Mouse (Mus musculus) spleen, adult 2 months (tissue): ENCODE results near the gene Nrap. TPM values are rescaled to one million over a fixed set of nuclear protein-coding genes. Genes with fewer than 3 reads are reported as not detected.
A peak's percentile ranks its signal among the peaks of the same experiment; 100 is the strongest.

ENCODE experiments used
- DNase-seq, 2 experiments: peaks; one replicate each; pipeline versions ENCODE4 v3.0.0 to v3.0.0-alpha.2; 2012 to 2021; ENCODE audit warnings: low spot score in 2 of 2, low read depth in 1 of 2
- H3K27ac ChIP-seq: fragments of 200-500 bp; 2 replicates; pipeline ENCODE4 v1.5.1; 2012; ENCODE audit warnings: low read length, inconsistent platforms; ENCODE audit not compliant: insufficient read depth
- H3K27me3 ChIP-seq: fragments of 200-500 bp; 2 replicates; pipeline ENCODE4 v1.6.1; 2012; ENCODE audit warnings: mild to moderate bottlenecking, moderate library complexity, low read length, inconsistent platforms; ENCODE audit not compliant: control insufficient read depth, insufficient read depth
- H3K36me3 ChIP-seq: fragments of 200-500 bp; 2 replicates; pipeline ENCODE4 v1.6.1; 2012; ENCODE audit warnings: mild to moderate bottlenecking, low read length, inconsistent platforms; ENCODE audit not compliant: control insufficient read depth, insufficient read depth
- H3K4me1 ChIP-seq: fragments of 200-500 bp; 2 replicates; pipeline ENCODE4 v1.6.1; 2011; ENCODE audit warnings: inconsistent platforms; ENCODE audit not compliant: control insufficient read depth, insufficient read depth, insufficient read length
- H3K4me3 ChIP-seq: fragments of 200-500 bp; 2 replicates; pipeline ENCODE4 v1.5.1; 2011; ENCODE audit warnings: mild to moderate bottlenecking, inconsistent platforms; ENCODE audit not compliant: insufficient read depth, insufficient read length; ENCODE audit errors: extremely low read depth
- CTCF ChIP-seq: fragments of 200-500 bp; IDR thresholded peaks from 2 replicates; pipeline ENCODE4 v1.5.1; 2011; ENCODE audit warnings: mild to moderate bottlenecking, inconsistent platforms; ENCODE audit not compliant: insufficient read depth, insufficient read length, insufficient replicate concordance; ENCODE audit errors: extremely low read depth
- POLR2A ChIP-seq: fragments of 200-500 bp; IDR thresholded peaks from 2 replicates; pipeline ENCODE4 v1.6.1; 2011; ENCODE audit warnings: low read depth, low read length, inconsistent platforms
- WGBS: fragments of 180-500 bp; shearing (Covaris S2); methylation state at CpG from one replicate; pipeline ENCODE4 v1.1.7; 2018; 5-methylcytosine and 5-hydroxymethylcytosine counted together
- polyA plus RNA-seq: library from polyadenylated mRNA; depleted of rRNA; stranded (reverse); fragments of >200 nt; gene quantifications from 2 replicates; pipeline ENCODE4 v1.2.3, GENCODE M21; 2012

The Nrap gene
- polyA plus RNA-seq, 1 experiment = 0.01 TPM

DNA sequence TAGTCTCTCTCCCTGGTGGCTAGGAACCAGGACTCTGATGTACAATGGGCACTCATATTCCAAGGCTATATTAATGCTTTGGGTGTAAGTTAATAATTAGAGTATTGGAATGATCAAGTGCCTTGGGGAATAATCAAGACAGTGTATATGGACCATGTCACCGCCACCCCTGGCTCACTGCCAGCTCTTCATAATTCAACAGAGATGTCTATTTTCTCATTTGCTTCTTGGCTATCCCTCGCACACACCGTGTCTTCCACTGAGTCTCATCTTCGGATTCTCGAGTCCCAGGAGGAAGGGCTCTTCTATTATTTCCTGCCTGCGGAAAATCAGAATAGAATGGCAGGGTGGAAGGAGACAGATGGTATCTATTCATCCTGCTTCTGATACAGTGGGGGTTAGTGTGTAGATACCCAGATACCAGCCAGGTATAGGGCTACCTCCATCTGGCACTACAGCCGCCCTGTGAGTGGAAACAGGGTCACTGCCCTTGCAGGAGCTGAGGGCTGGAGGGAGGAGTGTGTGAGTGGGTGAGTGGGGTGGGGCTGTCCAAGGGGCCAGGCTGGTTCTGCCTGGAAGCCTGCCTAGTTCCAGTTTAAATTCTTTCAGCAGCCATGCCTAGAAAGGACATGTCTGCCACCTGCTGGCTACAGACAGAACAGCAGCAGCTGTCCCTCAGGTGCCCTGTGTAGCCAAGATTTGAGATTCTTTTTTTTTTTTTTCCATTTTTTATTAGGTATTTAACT lies 95.0 kb downstream of the Nrap start:
- Histone ChIP-seq H3K27ac (no peak overlapping the region), H3K27me3 (no peaks in the 10 kb centered on the region), H3K36me3 (no peaks in the 10 kb centered on the region), H3K4me3 (no peak overlapping the region), H3K4me1 (no peaks in the 10 kb centered on the region)
- TF ChIP-seq CTCF (peak; percentile 65; the same call in 1 of the 2 replicates), POLR2A (no peak)
- 61% methylated on average over 7 of the region's 7 CpGs for WGBS
- DNase-seq = peak in 1 of 2 experiments; percentile 47

DNA sequence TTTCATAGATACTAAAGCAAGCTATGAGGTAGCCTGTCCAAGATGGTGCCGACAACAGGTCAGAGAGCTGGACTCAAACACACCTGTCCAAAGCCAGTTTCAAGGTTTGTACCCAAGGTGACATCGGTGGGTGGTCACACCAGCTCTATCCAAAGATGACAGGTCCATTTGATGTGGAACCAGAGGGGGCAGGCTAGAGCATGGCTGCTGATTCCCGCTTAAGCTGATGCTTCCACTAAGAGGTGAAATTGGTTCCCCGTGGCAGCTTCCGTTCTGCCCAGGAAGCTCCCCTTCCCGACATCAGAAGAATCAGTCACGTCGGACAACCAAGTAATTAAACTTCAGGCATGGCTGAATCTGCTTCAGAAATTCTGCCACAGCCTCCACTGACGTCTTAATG lies 97.5 kb downstream of the Nrap start:
- WGBS = 80% methylated on average over 9 of the region's 9 CpGs
- Histone ChIP-seq H3K27me3 (no peaks in the 10 kb centered on the region), H3K27ac (no peak overlapping the region), H3K4me3 (no peak overlapping the region), H3K4me1 (no peaks in the 10 kb centered on the region), H3K36me3 (no peaks in the 10 kb centered on the region)
- no peak for DNase-seq
- TF ChIP-seq CTCF = no peak
- no peak for TF ChIP-seq POLR2A

DNA sequence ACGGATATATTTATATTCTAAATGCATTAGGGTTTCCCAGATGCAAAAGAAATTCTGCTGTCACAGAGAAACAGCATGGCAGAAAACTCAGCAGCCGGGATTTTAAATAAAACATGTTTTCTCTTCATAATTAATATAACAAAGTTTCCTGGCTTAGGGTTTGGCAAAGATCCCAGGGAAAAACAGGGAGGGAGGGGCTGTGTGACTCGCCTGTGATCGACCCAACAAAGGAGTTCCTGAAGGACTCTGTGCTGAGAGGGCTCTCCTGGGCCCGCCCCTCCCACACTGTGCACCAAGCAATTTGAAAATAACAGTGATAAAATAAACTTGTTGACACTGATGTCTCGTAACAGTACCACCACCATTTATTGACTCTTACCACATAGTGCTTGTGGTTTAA lies 97.9 kb downstream of the Nrap start:
- 56% methylated on average over 6 of the region's 6 CpGs for WGBS

DNA sequence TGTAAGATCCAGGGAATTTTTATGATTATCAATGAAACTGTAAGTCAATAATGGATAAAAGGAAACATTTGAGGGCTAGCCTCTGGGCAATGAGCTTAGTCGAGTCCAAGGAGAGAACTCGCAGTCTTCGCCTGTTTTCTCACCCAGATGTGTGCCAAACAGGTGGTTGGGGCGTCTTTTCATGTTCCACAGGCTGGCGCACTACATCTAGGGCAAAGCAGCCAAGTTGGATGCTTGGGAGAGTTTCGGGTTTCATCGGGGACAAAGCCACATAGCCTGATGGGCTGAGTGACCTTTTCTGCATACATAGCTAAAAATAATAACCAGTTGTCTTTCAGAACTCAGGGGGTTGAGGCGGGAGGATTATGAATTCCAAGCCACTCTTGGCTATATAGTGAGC lies 100.2 kb downstream of the Nrap start:
- no peak overlapping the region for H3K27ac ChIP-seq
- H3K36me3 ChIP-seq = no peaks in the 10 kb centered on the region
- H3K27me3 ChIP-seq = no peaks in the 10 kb centered on the region
- TF ChIP-seq CTCF (no peak), POLR2A (no peak)
- H3K4me1 ChIP-seq = no peaks in the 10 kb centered on the region
- WGBS = 90% methylated on average over 8 of the region's 8 CpGs
- no peak for DNase-seq
- no peak overlapping the region for H3K4me3 ChIP-seq

More for the DNA sequence above, 97.9 kb downstream of the Nrap start:
- TF ChIP-seq CTCF = no peak
- no peak for TF ChIP-seq POLR2A
- Histone ChIP-seq H3K27ac (no peak overlapping the region), H3K4me3 (no peak overlapping the region), H3K36me3 (no peaks in the 10 kb centered on the region), H3K4me1 (no peaks in the 10 kb centered on the region), H3K27me3 (no peaks in the 10 kb centered on the region)
- DNase-seq = no peak

DNA sequence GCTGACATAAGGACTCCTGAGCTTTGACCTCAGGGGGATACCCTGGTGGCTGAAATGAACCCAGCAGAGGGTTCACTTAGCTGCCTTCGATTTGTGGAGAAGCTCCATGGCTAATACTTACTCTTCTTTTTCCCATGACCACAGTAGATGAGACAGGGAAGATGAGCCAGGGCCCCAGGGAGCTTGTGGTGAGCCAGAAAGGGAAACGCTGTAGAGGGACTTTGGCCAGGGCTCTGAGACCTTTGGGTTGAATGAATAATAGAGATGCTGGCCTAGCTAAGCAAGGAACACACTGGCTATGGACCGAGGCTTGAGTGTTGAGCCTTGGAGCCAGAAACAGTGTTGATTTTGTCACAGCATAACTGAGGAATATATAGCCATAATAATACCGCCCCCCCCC lies 101.4 kb downstream of the Nrap start:
- H3K4me3 ChIP-seq = no peak overlapping the region
- WGBS = 81% methylated on average over 4 of the region's 4 CpGs
- H3K27ac ChIP-seq = no peak overlapping the region
- no peak for TF ChIP-seq POLR2A
- TF ChIP-seq CTCF = no peak
- H3K4me1 ChIP-seq = no peaks in the 10 kb centered on the region
- no peaks in the 10 kb centered on the region for H3K27me3 ChIP-seq
- DNase-seq = no peak
- no peaks in the 10 kb centered on the region for H3K36me3 ChIP-seq

- Histone ChIP-seq H3K27ac (no peak overlapping the region), H3K36me3 (no peaks in the 10 kb centered on the region), H3K4me3 (no peak overlapping the region), H3K4me1 (no peaks in the 10 kb centered on the region), H3K27me3 (no peaks in the 10 kb centered on the region)
- no peak for DNase-seq
- WGBS = 88% methylated on average over 15 of the region's 15 CpGs
- no peak for TF ChIP-seq CTCF
- no peak for TF ChIP-seq POLR2A
Observed at GRCm38 (mm10) chr19:56287580-56288367, 102.1 kb downstream of the Nrap start.
